Mouse (Mus musculus) CH12.LX (cell line): ENCODE data around the gene Sart3.

Source experiments
- BHLHE40 ChIP-seq: IDR thresholded peaks from 2 replicates; pipeline ENCODE4 v1.6.1; 2011; ENCODE audit warnings: mild to moderate bottlenecking, low read depth, low read length, improper control_type of control experiment
- CHD2 ChIP-seq: IDR thresholded peaks from 2 replicates; pipeline ENCODE4 v1.6.1; 2011; ENCODE audit warnings: low read length, improper control_type of control experiment
- CTCF ChIP-seq, 2 experiments: IDR thresholded peaks in 1 of 2; conservative IDR thresholded peaks in 1 of 2; 2 replicates each; pipeline ENCODE4 v1.5.1; 2011 to 2012; ENCODE audit warnings: low read depth in 2 of 2, low read length in 2 of 2, improper control_type of control experiment in 1 of 2, inconsistent platforms in 1 of 2, mild to moderate bottlenecking in 1 of 2, moderate library complexity in 1 of 2
- EP300 ChIP-seq: IDR thresholded peaks from 2 replicates; pipeline ENCODE4 v1.6.1; 2011; ENCODE audit warnings: low read length, improper control_type of control experiment
- MXI1 ChIP-seq: IDR thresholded peaks from 2 replicates; pipeline ENCODE4 v1.6.1; 2011; ENCODE audit warnings: mild to moderate bottlenecking, low read depth, low read length, improper control_type of control experiment
- NELFE ChIP-seq: IDR thresholded peaks from 2 replicates; pipeline ENCODE4 v1.6.1; 2011; ENCODE audit warnings: low read depth, low read length, improper control_type of control experiment
- POLR2A ChIP-seq: IDR thresholded peaks from 2 replicates; pipeline ENCODE4 v1.6.1; 2011; ENCODE audit warnings: low read depth, mild to moderate bottlenecking, improper control_type of control experiment, low read length
- SIN3A ChIP-seq: IDR thresholded peaks from 2 replicates; pipeline ENCODE4 v1.6.1; 2012; ENCODE audit warnings: low read length, improper control_type of control experiment, inconsistent platforms
- SMC3 ChIP-seq: IDR thresholded peaks from 2 replicates; pipeline ENCODE4 v1.6.1; 2011; ENCODE audit warnings: low read depth, low read length, improper control_type of control experiment
- ZC3H11A ChIP-seq: IDR thresholded peaks from 2 replicates; pipeline ENCODE4 v1.6.1; 2012; ENCODE audit warnings: low read depth, mild to moderate bottlenecking, inconsistent platforms, low read length, improper control_type of control experiment
- ZMIZ1 ChIP-seq: IDR thresholded peaks from 2 replicates; pipeline ENCODE4 v1.6.1; 2012; ENCODE audit warnings: low read depth, mild to moderate bottlenecking, inconsistent platforms, low read length, improper control_type of control experiment

GRCm38 (mm10) chr5:113776896-113777226, 4.6 kb upstream of the Sart3 start:
- TF ChIP-seq CTCF (conservative IDR thresholded peaks at IDR 0.05 in 1 of 2, IDR thresholded peaks at IDR 0.05 in 1 of 2; ENCODE audit: low read depth in 2 of 2, low read length in 2 of 2) = no peak
- TF ChIP-seq BHLHE40 = peak; percentile 48
- no peak for TF ChIP-seq CHD2
- TF ChIP-seq EP300 = peak; percentile 20; the same call in 1 of the 2 replicates
- no peak for TF ChIP-seq NELFE
- no peak for TF ChIP-seq POLR2A
- no peak; the same call in 1 of the 2 replicates for TF ChIP-seq SIN3A
- TF ChIP-seq SMC3 = no peak
- TF ChIP-seq MXI1 = no peak
- no peak for TF ChIP-seq ZC3H11A
- no peak for TF ChIP-seq ZMIZ1
